Comparison of ENCODE assay signal across 17 mouse cellular contexts in the genomic region with DNA sequence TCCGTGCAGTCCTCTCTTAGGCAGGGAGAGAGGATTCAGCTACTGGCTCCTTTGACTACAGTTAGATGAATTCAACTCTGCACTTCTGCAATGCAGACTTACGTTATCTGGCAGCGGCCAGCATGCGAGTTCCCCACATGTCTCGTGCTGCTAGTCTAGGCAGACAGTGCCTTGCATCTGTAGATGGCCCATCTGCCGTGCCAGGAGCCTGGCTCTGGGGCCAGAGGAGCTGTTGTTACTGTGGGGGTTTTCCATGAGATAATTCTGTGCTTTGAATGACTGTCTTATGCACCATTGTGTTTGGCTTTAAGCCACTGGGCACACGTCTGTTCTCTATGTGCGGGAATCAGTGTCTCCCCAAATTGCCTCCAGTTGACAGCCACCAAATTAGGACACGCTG.
A peak's percentile ranks its signal among the peaks of the same experiment; 100 is the strongest.
DNase-seq lines count a peak whose midpoint lies in the region; ATAC-seq lines count a peak whose summit lies in the region.
"Had no signal": no experiment of that assay in that cellular context is flagged by ENCODE, and none has a peak within 500 bp of the region (broad histone marks: within the 10 kb centered on the region; RNA-seq: fewer than 3 reads in every experiment).

No protein-coding gene starts in this region.

- ATAC-seq in midbrain, embryonic 12.5 days (ENCODE audit: low FRiP score, low read depth): peak; percentile 62
- no peak for ATAC-seq in midbrain, embryonic 16.5 days
- ATAC-seq in hindbrain, embryonic 16.5 days: peak; percentile 68
- ATAC-seq in monocyte, adult 5-6 weeks (replicated peaks; ENCODE audit: insufficient number of reproducible peaks, low FRiP score, low TSS enrichment, poor library complexity, severe bottlenecking): no peak
- ATAC-seq: liver, embryonic 12.5 days had no signal

- WGBS in midbrain, embryonic 12.5 days: 68% methylated on average over 9 of the region's 9 CpGs
- 51% methylated on average over 9 of the region's 9 CpGs for WGBS in midbrain, embryonic 16.5 days
- WGBS in hindbrain, embryonic 16.5 days: 61% methylated on average over 9 of the region's 9 CpGs

- peak; percentile 53 for DNase-seq in heart, adult 11 months
- no peak for DNase-seq in heart, postnatal 25 days (ENCODE audit: low spot score)
- DNase-seq in testis, postnatal 10 days (ENCODE audit: low spot score): no peak
- DNase-seq: cerebellum, adult 9-11 months; kidney, adult 8-10 months; kidney, postnatal 14 days; lung, adult 2 months had no signal

- no peaks in the 10 kb centered on the region; the same call in 1 of the 2 replicates for H3K27me3 ChIP-seq in midbrain, embryonic 12.5 days
- H3K27me3 ChIP-seq in midbrain, embryonic 16.5 days (ENCODE audit: control insufficient read depth, insufficient read depth, low read depth, low read length): no peaks in the 10 kb centered on the region
- H3K27me3 ChIP-seq in hindbrain, embryonic 16.5 days (replicated peaks; ENCODE audit: control insufficient read depth, insufficient read depth, low read length): no peaks in the 10 kb centered on the region
- H3K27me3 ChIP-seq: limb, embryonic 12.5 days; liver, embryonic 12.5 days; megakaryocyte, embryonic 14.5 days; neural tube, embryonic 15.5 days had no signal

- H3K4me2 ChIP-seq in midbrain, embryonic 12.5 days (replicated peaks): no peak overlapping the region
- no peak overlapping the region for H3K4me2 ChIP-seq in midbrain, embryonic 16.5 days (ENCODE audit: low read length)
- no peak overlapping the region for H3K4me2 ChIP-seq in hindbrain, embryonic 16.5 days (ENCODE audit: low read length)
- H3K4me2 ChIP-seq: limb, embryonic 12.5 days; liver, embryonic 12.5 days; neural tube, embryonic 15.5 days had no signal

- no peaks in the 10 kb centered on the region for H3K36me3 ChIP-seq in midbrain, embryonic 12.5 days
- no peaks in the 10 kb centered on the region for H3K36me3 ChIP-seq in midbrain, embryonic 16.5 days (ENCODE audit: control insufficient read depth, insufficient read depth, low read length)
- H3K36me3 ChIP-seq in hindbrain, embryonic 16.5 days (ENCODE audit: control insufficient read depth, insufficient read depth, low read length): no peaks in the 10 kb centered on the region
- H3K36me3 ChIP-seq: heart, embryonic 10.5 days; limb, embryonic 12.5 days; liver, embryonic 12.5 days; neural tube, embryonic 15.5 days had no signal

- H3K9ac ChIP-seq in midbrain, embryonic 12.5 days (replicated peaks): no peak overlapping the region
- no peak overlapping the region for H3K9ac ChIP-seq in midbrain, embryonic 16.5 days (ENCODE audit: low read depth, low read length)
- H3K9ac ChIP-seq in hindbrain, embryonic 16.5 days (ENCODE audit: low read depth, low read length): no peak overlapping the region
- H3K9ac ChIP-seq: limb, embryonic 12.5 days; liver, embryonic 12.5 days; neural tube, embryonic 15.5 days had no signal

- peaks cover under 1% of the 10 kb centered on the region; the same call in 1 of the 2 replicates for H3K4me1 ChIP-seq in midbrain, embryonic 12.5 days
- peaks cover 6% of the 10 kb centered on the region; the same call in 1 of the 2 replicates for H3K4me1 ChIP-seq in midbrain, embryonic 16.5 days (ENCODE audit: control insufficient read depth, insufficient read depth, low read length)
- H3K4me1 ChIP-seq in hindbrain, embryonic 16.5 days (ENCODE audit: control insufficient read depth, insufficient read depth, low read depth, low read length): no peaks in the 10 kb centered on the region
- H3K4me1 ChIP-seq: liver, embryonic 12.5 days; megakaryocyte, embryonic 14.5 days had no signal

- no peak overlapping the region for H3K27ac ChIP-seq in midbrain, embryonic 12.5 days (replicated peaks)
- no peak overlapping the region for H3K27ac ChIP-seq in midbrain, embryonic 16.5 days (ENCODE audit: low read length)
- no peak overlapping the region for H3K27ac ChIP-seq in hindbrain, embryonic 16.5 days (ENCODE audit: low read depth, low read length)
- H3K27ac ChIP-seq: heart, embryonic 10.5 days; left cerebral cortex, adult 2 months; limb, embryonic 12.5 days; liver, embryonic 12.5 days; neural tube, embryonic 15.5 days had no signal

- H3K9me3 ChIP-seq in midbrain, embryonic 12.5 days: no peaks in the 10 kb centered on the region
- H3K9me3 ChIP-seq in midbrain, embryonic 16.5 days (replicated peaks; ENCODE audit: control insufficient read depth, low read length, poor library complexity, severe bottlenecking): no peaks in the 10 kb centered on the region
- no peaks in the 10 kb centered on the region for H3K9me3 ChIP-seq in hindbrain, embryonic 16.5 days (ENCODE audit: control insufficient read depth, low read length)
- H3K9me3 ChIP-seq: heart, embryonic 10.5 days; limb, embryonic 12.5 days; liver, embryonic 12.5 days; neural tube, embryonic 15.5 days had no signal

- H3K4me3 ChIP-seq in midbrain, embryonic 12.5 days: no peak overlapping the region
- H3K4me3 ChIP-seq in midbrain, embryonic 16.5 days (ENCODE audit: low read depth, low read length): no peak overlapping the region
- H3K4me3 ChIP-seq in hindbrain, embryonic 16.5 days (ENCODE audit: low read length): no peak overlapping the region
- H3K4me3 ChIP-seq: heart, embryonic 10.5 days; left cerebral cortex, adult 2 months; limb, embryonic 12.5 days; liver, embryonic 12.5 days; megakaryocyte, embryonic 14.5 days; neural tube, embryonic 15.5 days had no signal

- intact Hi-C loops in heart, postnatal 25 days (cut with DNase I): no loop called here

Comparison
In these comparisons a context has a peak if more than half of its experiments do, and no peak if none do; other contexts are left out.
1. ATAC-seq: peak in midbrain, embryonic 12.5 days (single experiment) and hindbrain, embryonic 16.5 days (single experiment); none in midbrain, embryonic 16.5 days (single experiment) and monocyte, adult 5-6 weeks (single experiment).